Mouse (Mus musculus) megakaryocyte, embryonic 14.5 days (primary cell): ENCODE results near the gene Sergef.

ENCODE experiments used
- FLI1 ChIP-seq: IDR thresholded peaks from 2 replicates; pipeline ENCODE4 v1.6.1; 2012; ENCODE audit warnings: low read length, inconsistent platforms, mixed read lengths
- GATA1 ChIP-seq: IDR thresholded peaks from 3 replicates; pipeline ENCODE4 v1.6.1; 2012; ENCODE audit warnings: mixed read lengths, low read length, inconsistent platforms, borderline replicate concordance

DNA sequence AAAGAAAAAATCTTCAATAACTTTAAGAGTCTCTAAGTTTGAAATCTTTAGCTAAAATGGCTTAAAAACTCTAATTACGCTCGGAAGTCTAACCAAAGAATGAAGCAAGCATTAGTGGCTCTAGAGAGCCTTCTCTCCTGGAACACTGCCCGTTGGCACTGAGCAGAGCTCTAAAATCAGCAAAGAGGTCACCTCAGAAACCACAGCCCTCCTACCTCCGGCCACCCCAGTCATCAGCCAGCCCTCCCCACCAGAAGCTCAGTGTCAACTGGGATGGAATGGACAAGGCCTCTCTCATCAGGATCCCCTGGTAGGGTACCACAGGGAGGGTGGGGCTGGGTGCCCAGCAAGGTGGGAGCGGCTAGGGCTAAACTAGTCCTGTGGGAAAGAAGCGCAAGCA, 80.0 kb downstream of the Sergef start:
- TF ChIP-seq FLI1: no peak
- TF ChIP-seq GATA1: no peak
